24 mouse cellular contexts compared by ENCODE assay signal in genomic region chr6:113063363-113063762, GRCm38 (mm10).
"Had no signal": no experiment of that assay in that cellular context is flagged by ENCODE, and none has a peak within 500 bp of the region (broad histone marks: within the 10 kb centered on the region; RNA-seq: fewer than 3 reads in every experiment).

No protein-coding gene starts in this region.

- H3K27ac ChIP-seq: heart, adult 2 months; heart, embryonic 13.5 days; heart, embryonic 15.5 days; hindbrain, embryonic 13.5 days; hindbrain, embryonic 15.5 days; kidney, embryonic 15.5 days; limb, embryonic 10.5 days; limb, embryonic 12.5 days had no signal

- H3K9ac ChIP-seq: forebrain, postnatal 0 days; heart, embryonic 13.5 days; heart, embryonic 15.5 days; hindbrain, embryonic 13.5 days; hindbrain, embryonic 15.5 days; kidney, embryonic 15.5 days; limb, embryonic 12.5 days had no signal

- H3K27me3 ChIP-seq: heart, embryonic 13.5 days; heart, embryonic 15.5 days; hindbrain, embryonic 13.5 days; hindbrain, embryonic 15.5 days; kidney, embryonic 15.5 days; limb, embryonic 12.5 days had no signal

- DNase-seq: forebrain, postnatal 0 days; gastrocnemius, postnatal 14 days; gastrocnemius, postnatal 36 days; heart, adult 11 months; heart, adult 2 months; heart, postnatal 14 days; heart, postnatal 36 days; kidney, adult 11 months; kidney, adult 2 months; kidney, adult 9 months; kidney, postnatal 14 days; kidney, postnatal 36 days; layer of hippocampus, adult 9-11 months; layer of hippocampus, postnatal 36 days; liver had no signal

- H3K9me3 ChIP-seq: heart, embryonic 13.5 days; heart, embryonic 15.5 days; hindbrain, embryonic 13.5 days; hindbrain, embryonic 15.5 days; kidney, embryonic 15.5 days; limb, embryonic 10.5 days; limb, embryonic 12.5 days had no signal

- ATAC-seq: forebrain, postnatal 0 days; inflammation-experienced regulatory T-cells, adult 6 months had no signal

- H3K4me3 ChIP-seq: heart, adult 2 months; heart, embryonic 13.5 days; heart, embryonic 15.5 days; hindbrain, embryonic 13.5 days; hindbrain, embryonic 15.5 days; kidney, embryonic 15.5 days; limb, embryonic 10.5 days; limb, embryonic 12.5 days had no signal

- H3K4me2 ChIP-seq: heart, embryonic 11.5 days; heart, embryonic 13.5 days; heart, embryonic 15.5 days; hindbrain, embryonic 13.5 days; hindbrain, embryonic 15.5 days; kidney, embryonic 15.5 days; limb, embryonic 12.5 days had no signal

- H3K4me1 ChIP-seq: heart, embryonic 13.5 days; heart, embryonic 15.5 days; hindbrain, embryonic 13.5 days; hindbrain, embryonic 15.5 days; kidney, embryonic 15.5 days; limb, embryonic 10.5 days; limb, embryonic 12.5 days had no signal
